Mouse (Mus musculus) kidney, embryonic 14.5 days (tissue): ENCODE measurements around the gene Sgsm3. TPM values are rescaled to one million over a fixed set of nuclear protein-coding genes. Genes with fewer than 3 reads are reported as not detected.

ENCODE experiments used
- ATAC-seq: fragments of 200-750 bp; cut with Nextera tagmentation; 2 replicates; pipeline ENCODE4 v1.8.0; 2017; ENCODE audit warnings: moderate number of reproducible peaks, mild to moderate bottlenecking, moderate TSS enrichment, moderate library complexity; ENCODE audit not compliant: low FRiP score, low TSS enrichment
- H3K27ac ChIP-seq: fragments of 300-500 bp; sonication (generic); 2 replicates; pipeline ENCODE4 v1.5.1; 2014; ENCODE audit warnings: low read depth, mild to moderate bottlenecking, low read length, moderate library complexity, mixed read lengths
- H3K27me3 ChIP-seq: fragments of 300-500 bp; sonication (generic); 2 replicates; pipeline ENCODE4 v1.6.1; 2014; ENCODE audit warnings: mild to moderate bottlenecking, low read length; ENCODE audit not compliant: control insufficient read depth, insufficient read depth
- H3K36me3 ChIP-seq: fragments of 300-500 bp; sonication (generic); 2 replicates; pipeline ENCODE4 v1.6.1; 2014; ENCODE audit warnings: low read length, mixed read lengths; ENCODE audit not compliant: control insufficient read depth, insufficient read depth
- H3K4me1 ChIP-seq: fragments of 300-500 bp; sonication (generic); 2 replicates; pipeline ENCODE4 v1.6.1; 2014; ENCODE audit warnings: low read length, mixed read lengths; ENCODE audit not compliant: control insufficient read depth, insufficient read depth
- H3K4me2 ChIP-seq: fragments of 300-500 bp; sonication (generic); replicated peaks from 2 replicates; pipeline ENCODE4 v1.6.1; 2014; ENCODE audit warnings: low read depth, mild to moderate bottlenecking, low read length
- H3K4me3 ChIP-seq: fragments of 300-500 bp; sonication (generic); 2 replicates; pipeline ENCODE4 v1.5.1; 2014; ENCODE audit warnings: mild to moderate bottlenecking, low read length
- H3K9ac ChIP-seq: fragments of 300-500 bp; sonication (generic); 2 replicates; pipeline ENCODE4 v1.6.1; 2014; ENCODE audit warnings: low read depth, mild to moderate bottlenecking, low read length, moderate library complexity
- H3K9me3 ChIP-seq: fragments of 300-500 bp; sonication (generic); 2 replicates; pipeline ENCODE4 v1.6.1; 2016; ENCODE audit warnings: low read length; ENCODE audit not compliant: control insufficient read depth
- WGBS: fragments of 180-500 bp; shearing (Covaris S2); extraction: QIAGEN DNeasy Blood & Tissue Kit; methylation state at CpG from one replicate; pipeline ENCODE4 v1.1.7; 2014; 5-methylcytosine and 5-hydroxymethylcytosine counted together
- polyA plus RNA-seq: library from polyadenylated mRNA; unstranded; fragments of >200 nt; fragmentation: Nextera tagmentation; extraction: Ambion mirVana; gene quantifications from 2 replicates; pipeline ENCODE4 v1.2.1, GENCODE M21; 2014

The Sgsm3 gene
- polyA plus RNA-seq, 1 experiment from 2014 or later: 17.7 TPM

DNA sequence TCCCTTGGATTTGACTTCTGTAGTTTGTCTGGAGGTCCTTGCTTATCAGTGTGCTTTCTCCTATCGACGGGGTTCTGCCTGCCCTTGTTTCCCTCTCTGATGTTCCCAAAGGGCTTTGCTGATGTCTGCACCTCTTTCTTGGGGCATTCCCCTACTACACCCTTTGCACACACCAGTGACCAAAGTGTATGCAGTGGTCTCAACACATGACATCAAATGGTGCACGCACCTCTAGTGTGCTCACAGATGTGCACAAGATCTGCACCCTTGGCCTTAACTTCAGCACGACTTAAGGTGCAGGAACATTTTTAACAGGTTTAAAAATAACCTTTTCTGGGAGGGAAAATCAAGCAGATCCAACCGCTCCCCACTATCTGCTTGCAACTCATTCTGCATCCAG lies 38.2 kb upstream of the Sgsm3 start:
- Histone ChIP-seq H3K9me3 (no peaks in the 10 kb centered on the region), H3K9ac (no peak overlapping the region), H3K27me3 (no peaks in the 10 kb centered on the region)

DNA sequence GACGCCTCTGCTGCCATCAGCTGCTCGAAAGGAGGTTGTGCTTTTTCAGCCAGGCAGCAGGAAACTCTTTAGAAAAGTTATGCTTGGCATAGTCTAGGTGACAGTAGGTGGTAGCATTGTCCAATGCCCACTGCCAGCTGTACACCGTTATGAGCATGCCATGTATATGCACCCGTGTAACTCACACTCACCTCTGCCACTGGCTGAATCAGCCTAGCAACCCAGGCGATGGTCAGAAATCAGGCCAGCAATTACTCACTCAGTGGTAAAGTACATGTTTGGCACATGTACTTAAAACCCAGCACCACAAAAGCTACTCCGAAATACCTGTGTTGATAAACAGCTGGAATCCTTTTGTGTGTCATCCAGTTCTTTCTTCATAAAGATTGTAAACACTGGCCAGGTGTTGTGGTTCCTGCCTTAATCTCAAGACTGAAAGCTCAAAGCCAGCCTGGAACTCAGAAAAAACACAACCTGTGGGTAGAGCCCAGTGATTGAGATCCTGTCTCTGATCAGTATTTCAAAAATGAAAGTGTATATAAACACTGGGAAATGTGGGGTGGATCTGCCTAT lies 36.0 kb upstream of the Sgsm3 start:
- Histone ChIP-seq H3K4me2 (no peak overlapping the region), H3K9ac (no peak overlapping the region), H3K27me3 (no peaks in the 10 kb centered on the region), H3K4me3 (no peak overlapping the region), H3K27ac (no peak overlapping the region), H3K9me3 (no peaks in the 10 kb centered on the region), H3K36me3 (0 out of 2 replicates have a peak, but pooled peaks cover 3% of the 10 kb centered on the region), H3K4me1 (no peaks in the 10 kb centered on the region)
- no peak for ATAC-seq
- 93% methylated on average over 6 of the region's 6 CpGs for WGBS

More for the DNA sequence above, 38.2 kb upstream of the Sgsm3 start:
- Histone ChIP-seq H3K36me3 (peaks cover 6% of the 10 kb centered on the region; the same call in 1 of the 2 replicates), H3K4me2 (no peak overlapping the region), H3K4me1 (no peaks in the 10 kb centered on the region), H3K27ac (no peak overlapping the region), H3K4me3 (no peak overlapping the region)
- WGBS: 77% methylated on average over 5 of the region's 5 CpGs
- no peak for ATAC-seq

GRCm38 (mm10) chr15:80945851-80946250 lies 31.7 kb upstream of the Sgsm3 start:
- Histone ChIP-seq H3K9ac (no peak overlapping the region), H3K27ac (no peak overlapping the region)
- 67% methylated on average over 3 of the region's 3 CpGs for WGBS

GRCm38 (mm10) chr15:80948145-80949135 lies 29.1 kb upstream of the Sgsm3 start, which contains the start of gene Adsl:
Adsl (plus strand) TSS chr15:80948490.
- Histone ChIP-seq H3K4me1 (peaks cover 14% of the 10 kb centered on the region), H3K9me3 (no peaks in the 10 kb centered on the region), H3K4me3 (peak within 1 kb of the TSS; percentile 85), H3K4me2 (peak within 1 kb of the TSS; percentile 78), H3K36me3 (peaks cover 19% of the 10 kb centered on the region), H3K27ac (peak within 1 kb of the TSS; percentile 49), H3K27me3 (no peaks in the 10 kb centered on the region), H3K9ac (peak within 1 kb of the TSS; percentile 70)
- under 1% methylated on average over 63 of the region's 63 CpGs for WGBS
- peak; percentile 92 for ATAC-seq

More at GRCm38 (mm10) chr15:80945851-80946250, 31.7 kb upstream of the Sgsm3 start:
- peaks cover 4% of the 10 kb centered on the region; the same call in 1 of the 2 replicates for H3K36me3 ChIP-seq
- no peaks in the 10 kb centered on the region for H3K27me3 ChIP-seq
- H3K9me3 ChIP-seq: no peaks in the 10 kb centered on the region
- no peak overlapping the region for H3K4me3 ChIP-seq
- H3K4me1 ChIP-seq: peaks cover 14% of the 10 kb centered on the region
- H3K4me2 ChIP-seq: no peak overlapping the region
- ATAC-seq: no peak

DNA sequence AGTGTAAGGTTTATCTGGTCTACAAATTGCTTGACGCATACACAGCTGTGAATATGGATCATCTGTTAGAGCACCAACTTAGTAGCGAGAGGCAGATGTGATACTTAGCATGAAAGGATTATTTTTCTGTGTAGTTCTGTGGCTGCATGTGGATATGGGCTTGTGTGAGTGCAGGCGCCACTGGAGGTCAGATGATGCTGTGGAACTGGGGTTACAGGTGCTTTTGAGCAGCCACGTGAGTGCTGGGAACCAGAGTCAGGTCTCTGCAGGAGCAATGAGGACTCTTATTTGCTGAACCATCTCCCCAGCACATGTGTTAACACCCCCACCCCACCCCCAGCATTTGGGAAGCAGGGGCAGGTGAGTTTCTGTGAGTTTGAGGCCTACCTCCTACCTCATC lies 28.1 kb upstream of the Sgsm3 start:
- WGBS: 56% methylated on average over 4 of the region's 4 CpGs
- ATAC-seq: no peak

GRCm38 (mm10) chr15:80950055-80950454 lies 27.5 kb upstream of the Sgsm3 start:
- ATAC-seq: no peak
- Histone ChIP-seq H3K36me3 (peaks cover 35% of the 10 kb centered on the region), H3K27ac (no peak overlapping the region), H3K4me1 (peaks cover 14% of the 10 kb centered on the region), H3K4me2 (peak overlapping the region; percentile 78), H3K9me3 (no peaks in the 10 kb centered on the region), H3K27me3 (no peaks in the 10 kb centered on the region), H3K4me3 (no peak overlapping the region), H3K9ac (no peak overlapping the region)
- 95% methylated on average over 7 of the region's 7 CpGs for WGBS

More for the DNA sequence above, 28.1 kb upstream of the Sgsm3 start:
- Histone ChIP-seq H3K4me1 (peaks cover 14% of the 10 kb centered on the region), H3K36me3 (peaks cover 29% of the 10 kb centered on the region), H3K4me3 (peak overlapping the region; percentile 85), H3K9ac (peak overlapping the region; percentile 70; the same call in 1 of the 2 replicates), H3K4me2 (peak overlapping the region; percentile 78), H3K27me3 (no peaks in the 10 kb centered on the region), H3K9me3 (no peaks in the 10 kb centered on the region), H3K27ac (no peak overlapping the region)

DNA sequence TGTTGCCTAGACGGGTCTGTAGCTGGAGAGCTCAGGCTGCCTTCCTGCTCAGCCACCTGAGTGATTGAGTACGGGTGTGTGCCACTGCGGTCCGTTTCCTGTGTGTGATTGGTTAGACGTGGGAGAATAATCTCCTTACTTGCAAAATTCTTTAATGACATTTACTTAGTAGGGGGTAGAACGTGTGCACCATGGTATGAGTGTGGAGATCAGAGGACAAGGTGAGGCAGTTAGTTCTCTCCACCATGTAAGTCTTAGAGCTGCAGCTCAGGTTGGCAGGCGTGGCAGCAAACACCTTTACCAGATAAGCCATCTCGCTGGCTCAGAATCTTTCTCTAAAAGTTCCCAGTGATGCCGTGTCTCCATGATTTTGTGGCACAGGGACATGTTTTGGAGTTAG lies 23.6 kb upstream of the Sgsm3 start:
- WGBS: 90% methylated on average over 9 of the region's 9 CpGs
- no peak for ATAC-seq
- H3K36me3 ChIP-seq: peaks cover 71% of the 10 kb centered on the region

DNA sequence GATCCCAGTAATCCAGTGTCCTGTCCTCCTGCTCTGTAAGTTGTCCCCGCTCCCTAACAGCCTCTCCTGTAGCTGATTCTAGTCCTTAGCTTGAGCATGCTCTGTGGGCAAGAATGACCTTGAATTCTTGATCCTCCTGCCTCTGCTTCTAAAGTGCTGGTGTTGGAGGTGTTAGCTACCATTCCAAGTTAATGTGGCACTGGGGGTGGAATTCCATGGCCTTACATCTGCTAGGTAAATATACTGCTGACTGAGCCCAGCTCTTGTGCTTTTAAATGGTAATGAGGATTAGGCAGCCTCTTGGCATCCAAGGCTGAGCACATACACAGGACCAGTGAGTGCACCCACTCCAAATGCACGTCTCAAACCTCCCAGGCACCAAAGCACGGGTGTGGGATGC lies 22.7 kb upstream of the Sgsm3 start:
- H3K27ac ChIP-seq: no peak overlapping the region
- peaks cover 4% of the 10 kb centered on the region for H3K4me1 ChIP-seq
- no peak for ATAC-seq
- H3K27me3 ChIP-seq: no peaks in the 10 kb centered on the region
- no peak overlapping the region for H3K4me3 ChIP-seq
- 90% methylated on average over 3 of the region's 3 CpGs for WGBS
- H3K9ac ChIP-seq: no peak overlapping the region
- H3K9me3 ChIP-seq: no peaks in the 10 kb centered on the region
- peaks cover 77% of the 10 kb centered on the region for H3K36me3 ChIP-seq
- no peak overlapping the region for H3K4me2 ChIP-seq

More for the DNA sequence above, 23.6 kb upstream of the Sgsm3 start:
- Histone ChIP-seq H3K4me3 (no peak overlapping the region), H3K9ac (no peak overlapping the region), H3K27me3 (no peaks in the 10 kb centered on the region), H3K27ac (no peak overlapping the region), H3K9me3 (no peaks in the 10 kb centered on the region), H3K4me2 (no peak overlapping the region), H3K4me1 (peaks cover 13% of the 10 kb centered on the region)
